Mouse (Mus musculus): ENCODE measurements at regions not wholly inside any gene's neighbourhood (a gene's known extent, or its start where the extent isn't known, plus 50 kb on each side); places are given as distances from the start of the nearest gene placed in this dataset.

- WGBS, result 79% methylated on average over 1 of the region's 1 CpGs
- Histone ChIP-seq H3K4me1 (0 out of 2 replicates have a peak, but pooled peaks cover 2% of the 10 kb centered on the region), H3K9me3 (no peaks in the 10 kb centered on the region), H3K4me2 (no peak overlapping the region), H3K36me3 (no peaks in the 10 kb centered on the region), H3K4me3 (no peak overlapping the region), H3K27ac (replicated peaks) (no peak overlapping the region), H3K9ac (no peak overlapping the region), H3K27me3 (replicated peaks) (no peaks in the 10 kb centered on the region)
- ATAC-seq (ENCODE audit: extremely low read depth, insufficient number of reproducible peaks, low FRiP score, low TSS enrichment), result no peak
Measured at GRCm38 (mm10) chr9:60931290-60931689, 136.9 kb downstream of the Uaca start.

DNA sequence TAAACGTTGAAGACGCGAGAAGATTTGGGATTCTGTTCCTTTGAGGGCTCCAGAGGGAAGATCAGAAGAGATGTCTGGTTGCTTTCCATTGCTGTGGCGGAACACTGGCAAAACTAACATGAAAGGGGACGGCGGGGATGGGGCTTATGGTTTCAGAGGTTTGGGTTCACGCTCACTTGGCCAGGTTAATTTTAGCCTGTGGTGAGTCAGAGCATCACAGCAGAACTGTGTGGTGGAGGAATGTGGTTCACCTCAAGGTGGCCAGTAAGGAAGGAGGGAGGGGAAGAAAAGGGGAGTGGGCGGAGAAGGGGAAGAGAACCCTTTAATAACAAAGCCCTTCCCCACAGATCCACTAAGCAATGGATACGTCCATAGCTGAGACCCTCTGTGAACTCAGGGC lies 142.6 kb downstream of the Uaca start:
- WGBS, result 79% methylated on average over 9 of the region's 9 CpGs
- Histone ChIP-seq H3K9ac (no peak overlapping the region), H3K27me3 (replicated peaks) (peaks cover 22% of the 10 kb centered on the region), H3K9me3 (no peaks in the 10 kb centered on the region), H3K4me3 (no peak overlapping the region), H3K4me1 (peaks cover 9% of the 10 kb centered on the region; the same call in 1 of the 2 replicates), H3K27ac (replicated peaks) (no peak overlapping the region), H3K36me3 (no peaks in the 10 kb centered on the region), H3K4me2 (no peak overlapping the region)
- no peak for ATAC-seq (ENCODE audit: extremely low read depth, insufficient number of reproducible peaks, low FRiP score, low TSS enrichment)

DNA sequence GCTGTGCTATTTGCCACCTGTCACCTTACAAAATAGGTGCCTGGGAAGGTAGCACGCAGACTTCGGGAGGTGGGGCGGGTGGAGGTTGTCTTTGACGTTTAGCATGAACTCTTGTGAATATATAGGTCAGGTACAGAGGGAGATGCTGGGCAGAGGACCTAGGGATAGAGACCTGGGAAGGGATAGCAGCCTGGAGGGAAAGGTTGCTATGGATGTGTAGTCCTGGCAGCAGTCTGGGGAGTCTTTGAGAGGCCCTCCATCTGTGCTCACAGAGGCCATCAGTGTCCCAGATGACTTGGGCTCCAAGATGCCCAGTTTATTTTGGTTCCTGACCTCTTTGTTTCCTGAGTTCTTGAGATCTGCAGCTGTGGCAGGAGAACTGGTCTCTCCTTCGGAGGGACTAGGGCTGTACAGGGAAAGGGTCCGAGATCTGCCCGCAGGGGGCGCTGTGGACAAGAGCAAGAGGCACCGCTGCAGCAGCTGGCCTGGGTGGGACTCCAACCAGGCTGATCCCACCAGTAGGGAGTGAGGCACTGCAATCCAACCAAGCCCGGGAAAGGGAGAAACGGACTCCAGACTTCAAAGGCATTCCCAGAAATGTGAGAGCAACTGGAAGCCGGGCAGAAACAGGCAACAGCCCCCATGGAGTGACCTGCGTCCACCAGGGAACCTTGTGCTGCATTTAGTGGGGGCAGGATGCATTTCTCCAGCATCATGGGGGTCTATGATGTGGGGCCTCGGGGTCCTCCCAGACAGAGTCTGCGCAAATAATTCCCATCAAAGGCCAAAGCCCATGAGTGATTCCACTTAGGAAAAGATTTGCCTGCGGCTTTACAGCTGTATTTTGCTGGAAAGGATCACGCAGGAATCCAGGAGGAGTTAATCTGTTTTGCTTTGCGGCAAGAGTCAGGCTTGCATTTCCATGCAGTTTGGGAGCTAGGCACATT lies 145.8 kb downstream of the Uaca start:
- H3K4me2 ChIP-seq, result no peak overlapping the region
- H3K27ac ChIP-seq (replicated peaks), result no peak overlapping the region
- peaks cover 17% of the 10 kb centered on the region for H3K4me1 ChIP-seq
- ATAC-seq (ENCODE audit: extremely low read depth, insufficient number of reproducible peaks, low FRiP score, low TSS enrichment), result no peak
- no peaks in the 10 kb centered on the region for H3K9me3 ChIP-seq
- peaks cover 28% of the 10 kb centered on the region for H3K27me3 ChIP-seq (replicated peaks)
- H3K4me3 ChIP-seq, result no peak overlapping the region
- no peak overlapping the region for H3K9ac ChIP-seq
- WGBS, result 26% methylated on average over 18 of the region's 18 CpGs
- H3K36me3 ChIP-seq, result no peaks in the 10 kb centered on the region

- Histone ChIP-seq H3K4me2 (no peak overlapping the region), H3K9ac (no peak overlapping the region), H3K9me3 (no peaks in the 10 kb centered on the region), H3K27me3 (replicated peaks) (peaks cover 50% of the 10 kb centered on the region), H3K27ac (replicated peaks) (no peak overlapping the region), H3K4me3 (no peak overlapping the region), H3K4me1 (peaks cover 20% of the 10 kb centered on the region), H3K36me3 (no peaks in the 10 kb centered on the region)
- 77% methylated on average over 15 of the region's 15 CpGs for WGBS
- ATAC-seq (ENCODE audit: extremely low read depth, insufficient number of reproducible peaks, low FRiP score, low TSS enrichment), result no peak
Measured at GRCm38 (mm10) chr9:60947363-60947762, 153.0 kb downstream of the Uaca start.

- no peak overlapping the region for H3K27ac ChIP-seq (replicated peaks)
- peaks cover 14% of the 10 kb centered on the region for H3K4me1 ChIP-seq
- H3K4me3 ChIP-seq, result no peak overlapping the region
- no peak overlapping the region for H3K9ac ChIP-seq
- WGBS, result 67% methylated on average over 10 of the region's 10 CpGs
- peaks cover 50% of the 10 kb centered on the region for H3K27me3 ChIP-seq (replicated peaks)
- H3K4me2 ChIP-seq, result no peak overlapping the region
- ATAC-seq (ENCODE audit: extremely low read depth, insufficient number of reproducible peaks, low FRiP score, low TSS enrichment), result no peak
- H3K36me3 ChIP-seq, result no peaks in the 10 kb centered on the region
- no peaks in the 10 kb centered on the region for H3K9me3 ChIP-seq
Measured at GRCm38 (mm10) chr9:60948531-60949070, 154.3 kb downstream of the Uaca start.

DNA sequence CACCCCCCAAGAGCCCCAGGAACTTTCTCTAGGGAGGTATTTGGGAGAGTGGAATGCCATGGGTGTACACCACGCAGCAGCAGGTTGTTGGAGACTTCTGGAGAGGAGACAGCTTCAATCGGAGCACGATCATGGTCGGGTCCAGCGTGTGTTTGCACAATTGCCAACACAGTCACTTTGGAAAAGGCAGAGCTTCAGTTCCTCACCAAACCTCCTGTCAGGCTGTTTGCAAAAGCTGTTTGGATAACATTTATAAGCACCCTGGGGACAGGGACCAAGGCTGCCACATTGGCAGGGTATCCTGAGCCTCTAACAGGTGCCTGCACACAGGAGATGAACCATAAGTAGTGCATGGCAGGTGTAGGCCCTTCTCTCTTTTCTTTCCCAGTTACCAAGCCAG lies 155.8 kb downstream of the Uaca start:
- ATAC-seq (ENCODE audit: extremely low read depth, insufficient number of reproducible peaks, low FRiP score, low TSS enrichment), result no peak
- 79% methylated on average over 5 of the region's 5 CpGs for WGBS
- peaks cover 44% of the 10 kb centered on the region for H3K27me3 ChIP-seq (replicated peaks)

DNA sequence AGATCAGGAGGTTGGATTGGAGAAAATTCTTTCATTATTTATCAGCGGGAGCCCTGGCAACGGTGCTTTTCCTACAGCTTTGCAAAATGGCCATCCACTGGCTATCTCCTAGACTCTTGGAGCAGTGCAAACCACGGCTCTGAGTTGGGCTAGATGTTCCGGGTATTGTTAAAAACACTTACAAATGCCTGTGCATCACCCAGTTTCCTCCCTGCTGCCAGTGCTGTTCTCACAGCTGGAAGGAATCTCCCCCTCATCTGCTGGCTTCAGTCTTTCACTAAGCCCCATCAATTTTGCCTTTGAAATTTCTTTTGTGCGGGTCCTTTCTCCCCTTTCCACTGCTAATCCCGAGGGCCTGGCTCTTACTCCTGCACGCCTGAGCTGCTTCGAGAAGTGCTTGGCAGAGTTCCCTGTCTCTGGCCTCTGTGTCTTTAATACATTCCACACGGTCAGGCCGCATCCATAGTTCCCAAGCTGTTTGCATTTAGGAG lies 156.8 kb downstream of the Uaca start:
- Histone ChIP-seq H3K4me1 (peaks cover 14% of the 10 kb centered on the region), H3K36me3 (no peaks in the 10 kb centered on the region), H3K27ac (replicated peaks) (peak overlapping the region; percentile 43; the same call in 1 of the 2 replicates), H3K4me3 (no peak overlapping the region), H3K27me3 (replicated peaks) (peaks cover 35% of the 10 kb centered on the region), H3K9me3 (no peaks in the 10 kb centered on the region), H3K4me2 (no peak overlapping the region), H3K9ac (no peak overlapping the region)
- no peak for ATAC-seq (ENCODE audit: extremely low read depth, insufficient number of reproducible peaks, low FRiP score, low TSS enrichment)
- 23% methylated on average over 10 of the region's 10 CpGs for WGBS

More for the DNA sequence above, 155.8 kb downstream of the Uaca start:
- no peak overlapping the region for H3K4me2 ChIP-seq
- H3K4me3 ChIP-seq, result no peak overlapping the region
- no peak overlapping the region for H3K9ac ChIP-seq
- H3K9me3 ChIP-seq, result no peaks in the 10 kb centered on the region
- H3K27ac ChIP-seq (replicated peaks), result no peak overlapping the region
- H3K4me1 ChIP-seq, result peaks cover 14% of the 10 kb centered on the region
- H3K36me3 ChIP-seq, result no peaks in the 10 kb centered on the region

- no peak overlapping the region for H3K4me2 ChIP-seq
- no peak for ATAC-seq (ENCODE audit: extremely low read depth, insufficient number of reproducible peaks, low FRiP score, low TSS enrichment)
- WGBS, result 46% methylated on average over 5 of the region's 5 CpGs
Measured at GRCm38 (mm10) chr9:60957438-60957837, 163.1 kb downstream of the Uaca start.

GRCm38 (mm10) chr9:60959537-60959936 lies 165.2 kb downstream of the Uaca start:
- no peaks in the 10 kb centered on the region for H3K27me3 ChIP-seq (replicated peaks)
- ATAC-seq (ENCODE audit: extremely low read depth, insufficient number of reproducible peaks, low FRiP score, low TSS enrichment), result no peak
- no peaks in the 10 kb centered on the region for H3K4me1 ChIP-seq
- H3K9me3 ChIP-seq, result no peaks in the 10 kb centered on the region; the same call in 1 of the 2 replicates
- no peaks in the 10 kb centered on the region for H3K36me3 ChIP-seq
- no peak overlapping the region for H3K4me3 ChIP-seq
- no peak overlapping the region for H3K27ac ChIP-seq (replicated peaks)
- 75% methylated on average over 6 of the region's 6 CpGs for WGBS
- H3K9ac ChIP-seq, result no peak overlapping the region
- no peak overlapping the region for H3K4me2 ChIP-seq

More at GRCm38 (mm10) chr9:60957438-60957837, 163.1 kb downstream of the Uaca start:
- H3K4me1 ChIP-seq, result no peaks in the 10 kb centered on the region
- no peaks in the 10 kb centered on the region for H3K27me3 ChIP-seq (replicated peaks)
- no peak overlapping the region for H3K9ac ChIP-seq
- H3K36me3 ChIP-seq, result no peaks in the 10 kb centered on the region
- no peak overlapping the region for H3K4me3 ChIP-seq
- no peaks in the 10 kb centered on the region; the same call in 1 of the 2 replicates for H3K9me3 ChIP-seq
- no peak overlapping the region for H3K27ac ChIP-seq (replicated peaks)

DNA sequence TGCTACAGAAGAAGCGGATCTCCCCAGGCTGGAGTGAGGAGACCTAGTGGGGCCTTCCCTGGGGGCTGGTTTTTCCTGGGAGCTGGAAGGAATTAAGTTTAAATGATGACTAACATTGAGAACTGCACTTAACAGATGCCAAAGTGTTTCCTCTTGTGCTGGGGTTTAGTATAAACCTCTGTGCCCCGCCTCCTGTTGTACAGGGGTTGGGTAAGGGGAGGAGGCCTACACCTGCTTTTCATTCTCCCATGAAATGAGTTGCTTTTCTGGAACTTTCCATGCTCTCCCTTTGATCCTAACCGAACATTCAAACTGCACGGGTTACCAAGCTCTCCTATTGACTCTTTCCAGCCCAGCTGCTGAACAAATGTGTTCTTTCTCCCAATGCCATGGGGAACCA lies 167.7 kb downstream of the Uaca start:
- no peak overlapping the region for H3K4me2 ChIP-seq
- H3K27me3 ChIP-seq (replicated peaks), result peaks cover 3% of the 10 kb centered on the region; the same call in 1 of the 2 replicates
- no peaks in the 10 kb centered on the region for H3K4me1 ChIP-seq
- 76% methylated on average over 4 of the region's 4 CpGs for WGBS
- no peak overlapping the region for H3K4me3 ChIP-seq
- no peaks in the 10 kb centered on the region; the same call in 1 of the 2 replicates for H3K9me3 ChIP-seq
- ATAC-seq (ENCODE audit: extremely low read depth, insufficient number of reproducible peaks, low FRiP score, low TSS enrichment), result no peak
- H3K27ac ChIP-seq (replicated peaks), result no peak overlapping the region
- no peaks in the 10 kb centered on the region for H3K36me3 ChIP-seq
- no peak overlapping the region for H3K9ac ChIP-seq

DNA sequence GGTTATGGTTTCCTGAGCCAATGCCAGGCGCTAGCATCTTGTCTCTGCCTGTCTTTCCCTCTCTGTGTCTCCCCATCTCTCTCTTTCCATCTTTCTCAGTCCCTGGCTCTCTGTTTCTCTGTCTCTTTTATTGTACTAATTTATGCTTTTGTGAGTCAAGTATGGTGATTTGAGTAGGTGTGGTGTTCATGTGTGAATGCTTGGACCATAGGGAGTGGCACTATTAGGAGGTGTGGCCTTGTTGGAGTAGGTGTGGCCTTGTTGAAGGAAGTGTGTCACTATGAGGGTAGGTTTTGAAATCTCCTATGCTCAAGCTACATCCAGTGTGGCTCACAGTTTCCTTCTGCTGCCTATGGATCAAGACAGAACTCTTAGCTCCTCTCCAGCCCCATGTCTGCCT lies 171.3 kb downstream of the Uaca start:
- H3K9ac ChIP-seq, result no peak overlapping the region
- H3K27ac ChIP-seq (replicated peaks), result no peak overlapping the region
- no peak for ATAC-seq (ENCODE audit: extremely low read depth, insufficient number of reproducible peaks, low FRiP score, low TSS enrichment)
- H3K27me3 ChIP-seq (replicated peaks), result peaks cover 11% of the 10 kb centered on the region; the same call in 1 of the 2 replicates
- 74% methylated on average over 1 of the region's 1 CpGs for WGBS
- H3K4me1 ChIP-seq, result no peaks in the 10 kb centered on the region
- no peaks in the 10 kb centered on the region for H3K36me3 ChIP-seq
- no peaks in the 10 kb centered on the region for H3K9me3 ChIP-seq
- no peak overlapping the region for H3K4me2 ChIP-seq
- H3K4me3 ChIP-seq, result no peak overlapping the region

Data from heart, embryonic 13.5 days (tissue).